Mouse (Mus musculus): Measurements from ENCODE around the gene Cdc42ep2.

GRCm38 (mm10) chr19:5935266-5935665 is 10.7 kb upstream of the Cdc42ep2 start:
- no peak for TF ChIP-seq POLR2A (IDR thresholded peaks at IDR 0.05; ENCODE audit: borderline replicate concordance, low read depth, low read length)
- no peak for TF ChIP-seq CTCF (IDR thresholded peaks at IDR 0.05; ENCODE audit: low read depth, low read length)

Data from bone marrow macrophage, adult 2 months (primary cell).